Mouse (Mus musculus) yolk sac, embryonic 10.5 days (tissue): Measurements from ENCODE around the gene Fut7.

Experiments
- DNase-seq: peaks from one replicate; pipeline ENCODE4 v3.0.0-alpha.2; 2017; ENCODE audit warnings: low spot score

The Fut7 gene

GRCm38 (mm10) chr2:25425481-25425880 lies 2.4 kb downstream of the Fut7 start:
- DNase-seq: no peak

- peak; percentile 32 for DNase-seq
Measured at GRCm38 (mm10) chr2:25426721-25427191, 3.7 kb downstream of the Fut7 start.

- no peak for DNase-seq
Measured at GRCm38 (mm10) chr2:25427256-25427655, 4.2 kb downstream of the Fut7 start.

- DNase-seq: peak; percentile 87
Measured at GRCm38 (mm10) chr2:25428442-25429236, 5.6 kb downstream of the Fut7 start, which contains the start of gene Abca2. Gene Abca2, plus strand, starts transcription at chr2:25428703.

DNA sequence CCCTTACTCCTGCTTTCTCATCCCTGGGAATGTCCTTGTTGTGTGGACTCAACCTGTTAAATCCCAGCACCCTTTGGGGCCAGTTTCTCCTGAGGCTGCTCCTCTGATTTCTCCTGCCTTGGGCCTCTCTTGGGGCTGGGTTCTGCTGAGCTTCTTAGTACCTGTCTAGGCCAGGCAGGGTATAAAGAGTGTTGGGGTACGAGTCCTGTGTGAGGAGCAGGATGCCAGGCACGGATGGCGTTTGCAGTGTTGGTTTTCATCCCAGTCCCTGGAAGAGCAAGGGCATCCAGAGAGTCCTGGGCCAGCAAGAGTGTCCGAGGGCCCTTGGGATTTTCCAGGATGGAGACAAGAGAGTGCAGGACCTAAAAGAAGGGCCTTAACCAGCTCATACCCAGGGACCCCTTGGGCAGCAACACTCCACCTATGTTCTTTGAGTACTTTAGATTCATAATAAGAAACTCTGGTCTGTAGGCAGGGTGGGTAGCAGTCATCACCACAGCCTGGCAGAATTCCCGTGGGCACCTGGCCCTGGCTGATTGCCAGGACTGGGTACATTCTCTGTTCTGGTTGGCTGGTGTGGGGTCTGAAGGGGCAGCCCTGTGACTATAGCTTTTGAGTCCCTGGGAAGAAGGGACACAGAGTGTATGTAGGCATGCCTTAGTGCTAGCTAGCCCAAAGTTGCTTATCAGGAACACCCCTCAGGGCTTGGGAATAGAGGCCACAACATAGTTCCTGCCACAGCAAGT lies 6.5 kb downstream of the Fut7 start:
- DNase-seq: no peak

- no peak for DNase-seq
Measured at GRCm38 (mm10) chr2:25430395-25431233, 7.5 kb downstream of the Fut7 start.

- DNase-seq: no peak
Measured at GRCm38 (mm10) chr2:25431308-25431855, 8.3 kb downstream of the Fut7 start.

DNA sequence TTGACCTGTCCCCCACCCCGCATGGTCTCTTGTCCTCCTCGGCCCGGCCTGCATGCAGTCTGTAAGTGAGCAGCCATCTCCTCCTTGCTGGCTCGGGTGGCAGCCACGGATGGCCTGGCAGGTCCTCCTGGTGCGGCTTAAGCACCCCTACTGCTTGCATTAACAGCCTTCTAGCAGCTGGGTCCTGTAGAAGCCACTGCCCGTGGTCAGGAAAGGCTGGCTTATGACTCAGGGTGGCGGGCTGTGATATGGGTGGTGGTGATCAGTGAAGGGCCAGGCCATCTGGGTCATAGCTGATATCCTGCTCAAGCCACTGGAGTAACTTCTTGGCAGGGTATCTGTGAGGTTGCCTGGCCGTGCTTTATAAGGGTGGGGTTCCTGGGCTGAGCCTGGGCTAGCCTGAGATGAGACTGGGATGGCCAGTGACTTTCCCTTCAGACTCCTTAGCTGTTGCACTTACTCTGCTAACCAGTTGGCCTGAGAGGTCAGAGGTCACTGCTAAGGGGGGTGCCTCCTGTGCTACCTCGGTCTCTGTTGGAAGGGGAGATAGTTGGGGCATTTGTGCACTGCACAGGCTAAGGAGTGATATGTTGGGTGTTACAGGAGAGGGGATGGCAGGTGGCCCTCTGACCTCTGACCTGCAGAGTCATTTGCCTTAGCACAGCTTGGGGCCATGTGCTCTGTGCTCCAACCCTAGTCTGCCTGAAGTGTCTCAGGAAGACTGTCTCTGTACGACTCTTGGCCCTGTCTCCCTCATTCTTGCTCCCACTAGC lies 9.4 kb downstream of the Fut7 start:
- no peak for DNase-seq

DNA sequence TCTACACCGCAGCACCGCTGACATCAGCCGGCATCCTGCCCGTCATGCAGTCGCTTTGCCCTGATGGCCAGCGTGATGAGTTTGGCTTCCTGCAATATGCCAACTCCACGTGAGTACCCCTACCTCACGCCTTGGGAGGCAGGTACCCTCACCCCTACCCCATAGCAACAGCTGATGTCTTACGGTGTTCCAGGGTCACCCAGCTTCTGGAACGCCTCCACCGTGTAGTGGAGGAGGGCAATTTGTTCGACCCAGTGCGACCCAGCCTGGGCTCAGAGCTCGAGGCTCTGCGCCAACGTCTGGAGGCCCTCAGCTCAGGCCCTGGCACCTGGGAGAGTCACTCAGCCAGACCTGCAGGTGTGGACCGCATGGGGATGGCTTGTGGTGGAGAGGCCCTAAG lies 10.0 kb downstream of the Fut7 start:
- no peak for DNase-seq

- no peak for DNase-seq
Measured at GRCm38 (mm10) chr2:25434292-25434691, 11.2 kb downstream of the Fut7 start.

DNA sequence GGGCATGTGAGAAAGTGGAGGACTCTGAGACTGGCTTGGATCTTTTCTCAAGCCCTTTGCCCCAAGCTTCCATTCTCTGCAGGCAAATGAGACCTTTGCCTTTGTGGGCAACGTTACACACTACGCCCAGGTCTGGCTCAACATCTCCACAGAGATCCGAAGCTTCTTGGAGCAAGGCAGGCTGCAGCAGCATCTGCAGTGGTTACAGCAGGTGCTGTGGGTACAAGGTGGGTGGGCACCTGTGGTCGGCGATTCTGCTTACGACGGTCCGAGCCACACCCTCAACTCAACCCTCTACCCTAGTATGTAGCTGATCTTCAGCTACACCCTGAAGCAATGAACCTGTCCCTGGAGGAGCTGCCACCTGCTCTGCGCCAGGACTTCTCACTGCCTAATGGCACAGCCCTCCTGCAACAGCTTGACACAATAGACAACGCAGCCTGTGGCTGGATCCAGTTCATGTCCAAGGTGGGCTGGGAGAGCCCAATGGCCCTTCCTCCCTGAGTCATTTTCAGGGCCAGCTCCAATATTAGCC lies 13.3 kb downstream of the Fut7 start:
- no peak for DNase-seq

- DNase-seq: no peak
Measured at GRCm38 (mm10) chr2:25441067-25441466, 18.0 kb downstream of the Fut7 start.

DNA sequence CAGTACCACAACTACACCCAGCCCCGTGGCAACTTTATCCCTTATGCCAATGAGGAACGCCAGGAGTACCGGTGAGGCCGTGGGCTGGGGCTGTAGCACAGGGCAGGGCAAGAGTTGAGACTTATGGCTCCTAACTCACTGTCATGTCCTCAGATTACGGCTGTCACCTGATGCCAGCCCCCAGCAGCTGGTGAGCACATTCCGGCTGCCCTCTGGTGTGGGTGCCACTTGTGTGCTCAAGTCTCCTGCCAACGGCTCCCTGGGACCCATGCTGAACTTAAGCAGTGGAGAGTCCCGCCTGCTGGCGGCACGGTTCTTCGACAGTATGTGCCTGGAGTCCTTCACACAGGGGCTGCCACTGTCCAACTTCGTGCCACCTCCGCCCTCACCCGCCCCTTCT lies 19.6 kb downstream of the Fut7 start:
- DNase-seq: no peak

DNA sequence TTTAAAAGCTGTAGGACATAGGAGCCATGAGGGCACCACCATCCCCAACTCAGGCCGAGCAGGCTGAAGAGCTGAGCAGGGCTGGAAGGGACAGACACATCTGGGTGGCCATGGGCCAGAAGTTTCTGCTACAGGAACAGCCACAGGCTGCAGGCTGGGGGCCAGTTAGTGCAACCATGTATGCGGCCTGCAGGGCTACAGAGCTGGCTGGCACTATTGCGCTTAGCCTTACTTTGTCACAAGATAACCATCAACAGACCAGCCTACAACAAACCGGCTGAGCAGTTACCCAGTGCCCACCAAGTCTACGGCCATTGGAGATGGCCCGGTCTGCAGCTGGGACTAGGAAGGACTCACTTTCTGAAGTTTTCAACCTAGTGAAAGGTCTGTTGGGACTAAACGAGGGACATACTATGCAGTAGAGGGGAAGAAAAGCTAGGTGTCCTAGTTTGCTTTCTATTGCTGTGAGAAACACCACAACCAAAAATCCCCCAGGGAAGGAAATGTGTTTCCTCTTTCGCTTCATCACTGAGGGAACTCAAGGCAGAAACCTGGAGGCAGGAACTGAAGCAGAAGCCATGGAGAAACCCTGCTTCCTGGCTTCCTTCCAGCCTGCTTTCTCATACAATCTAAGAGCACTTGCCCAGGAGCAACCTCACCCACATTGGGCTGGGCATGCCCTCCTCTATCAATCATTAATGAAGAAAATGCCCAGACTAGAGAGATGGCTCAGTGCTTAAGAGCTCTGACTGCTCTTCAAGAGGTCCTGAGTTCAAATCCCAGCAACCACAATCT lies 28.0 kb downstream of the Fut7 start:
- no peak for DNase-seq

DNA sequence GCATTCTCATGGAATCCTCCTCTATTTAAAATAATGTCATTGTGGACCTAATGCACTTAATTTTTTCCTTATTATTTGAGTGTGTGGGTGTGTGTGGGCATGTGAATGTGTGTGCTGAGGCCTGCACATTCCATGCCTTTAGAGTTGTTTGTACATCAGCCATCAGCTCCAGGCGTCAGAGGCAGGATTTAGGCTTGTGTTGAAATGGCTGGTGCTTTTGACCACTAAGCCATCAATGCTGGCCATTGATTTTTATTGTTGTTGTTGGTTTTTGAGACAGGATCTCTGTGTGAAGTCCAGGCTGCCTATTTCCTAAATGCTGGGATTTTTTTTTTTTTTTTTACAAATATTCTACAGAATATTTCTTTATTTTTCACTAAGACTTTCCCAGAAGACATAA lies 29.9 kb downstream of the Fut7 start:
- DNase-seq: no peak

DNA sequence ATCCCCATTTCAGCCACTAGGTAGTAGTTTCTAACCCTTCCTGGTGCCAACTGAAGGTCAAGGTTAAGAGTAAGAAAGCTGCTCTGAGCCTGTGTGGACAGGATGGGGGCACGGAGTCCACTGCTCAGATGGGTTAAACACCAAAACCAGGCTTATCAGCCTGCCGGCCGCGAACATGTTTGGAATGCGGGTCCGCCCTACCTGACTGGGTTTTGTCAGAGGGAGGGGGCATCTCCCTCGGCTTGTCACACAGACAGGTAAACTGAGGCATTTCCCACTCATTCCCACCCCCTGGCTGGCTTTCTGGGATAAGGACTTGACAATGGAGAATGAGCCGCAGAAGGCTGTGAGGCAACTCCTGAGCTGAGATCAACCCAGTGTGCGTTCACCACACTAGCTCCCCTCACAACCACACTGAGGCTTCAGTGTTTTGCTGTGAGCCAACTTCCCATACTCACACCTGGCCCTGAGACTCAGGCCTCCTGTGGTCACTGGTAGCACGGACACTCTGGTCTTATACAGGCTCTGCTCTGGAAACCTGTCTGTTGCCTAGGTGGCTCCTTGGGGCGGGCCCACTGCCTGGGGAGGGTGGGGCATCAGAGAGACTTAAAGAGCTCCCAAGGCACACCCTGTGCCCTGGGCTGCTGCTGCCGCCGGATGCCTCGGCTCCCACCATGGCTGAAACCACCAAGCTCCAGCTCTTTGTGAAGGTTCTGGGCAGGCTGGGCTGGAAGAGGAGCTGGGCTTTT lies 33.3 kb downstream of the Fut7 start, which contains the start of gene Clic3:
Gene Clic3, plus strand, starts transcription at position 634 of the 749 bp plus-strand sequence.
- no peak for DNase-seq

- DNase-seq: no peak
Measured at GRCm38 (mm10) chr2:25457022-25457896, 34.2 kb downstream of the Fut7 start.

GRCm38 (mm10) chr2:25458911-25459310 lies 35.8 kb downstream of the Fut7 start:
- no peak for DNase-seq
